Mouse (Mus musculus) G1E-ER4 (cell line): ENCODE data around the gene Fgf7. TPM values are rescaled to one million over a fixed set of nuclear protein-coding genes. Genes with fewer than 3 reads are reported as not detected.

Experiments
- GATA1 ChIP-seq: IDR thresholded peaks from one replicate; pipeline ENCODE4 v1.8.0; 2012; ENCODE audit warnings: low read length, inconsistent platforms
- polyA plus RNA-seq: library from polyadenylated mRNA; stranded (reverse); fragments of >175 nt; gene quantifications from 2 replicates; pipeline ENCODE4 v1.2.3, GENCODE M21; 2012

The Fgf7 gene
- 0.02 TPM in 1 of 2 replicates, not detected in the other for polyA plus RNA-seq

GRCm38 (mm10) chr2:126034379-126035005, at the start of gene Fgf7:
Gene Fgf7 (plus strand): TSS chr2:126034658.
- no peak for TF ChIP-seq GATA1

GRCm38 (mm10) chr2:126002291-126002690, 32.2 kb upstream of the Fgf7 start:
- TF ChIP-seq GATA1 = no peak

GRCm38 (mm10) chr2:126006088-126006487, 28.4 kb upstream of the Fgf7 start:
- TF ChIP-seq GATA1 = no peak

GRCm38 (mm10) chr2:126006742-126007141, 27.7 kb upstream of the Fgf7 start:
- no peak for TF ChIP-seq GATA1

- TF ChIP-seq GATA1 = no peak
Measured at GRCm38 (mm10) chr2:126014989-126015710, 19.3 kb upstream of the Fgf7 start.

- TF ChIP-seq GATA1 = no peak
Measured at GRCm38 (mm10) chr2:126015763-126016473, 18.5 kb upstream of the Fgf7 start.

GRCm38 (mm10) chr2:126031186-126031900, 3.1 kb upstream of the Fgf7 start:
- TF ChIP-seq GATA1 = no peak

GRCm38 (mm10) chr2:126033114-126033972, 1.1 kb upstream of the Fgf7 start:
- no peak for TF ChIP-seq GATA1

GRCm38 (mm10) chr2:126035013-126035770, 734 bp downstream of the Fgf7 start:
- TF ChIP-seq GATA1 = no peak

- no peak for TF ChIP-seq GATA1
Measured at GRCm38 (mm10) chr2:126036121-126036520, 1.7 kb downstream of the Fgf7 start.

GRCm38 (mm10) chr2:126038221-126039000, 4.0 kb downstream of the Fgf7 start:
- TF ChIP-seq GATA1 = no peak

GRCm38 (mm10) chr2:126039414-126039891, 5.0 kb downstream of the Fgf7 start:
- no peak for TF ChIP-seq GATA1

- no peak for TF ChIP-seq GATA1
Measured at GRCm38 (mm10) chr2:126040651-126041050, 6.2 kb downstream of the Fgf7 start.

GRCm38 (mm10) chr2:126041237-126041636, 6.8 kb downstream of the Fgf7 start:
- no peak for TF ChIP-seq GATA1
